Mouse (Mus musculus): ENCODE results near the gene Tmem126b. TPM values are rescaled to one million over a fixed set of nuclear protein-coding genes. Genes with fewer than 3 reads are reported as not detected.
A peak's percentile ranks its signal among the peaks of the same experiment; 100 is the strongest.

Gene Tmem126b
- 41.1 and 42.0 TPM in 2 replicates for polyA plus RNA-seq (2015; fragmentation: Nextera tagmentation; extraction: Ambion mirVana)

DNA sequence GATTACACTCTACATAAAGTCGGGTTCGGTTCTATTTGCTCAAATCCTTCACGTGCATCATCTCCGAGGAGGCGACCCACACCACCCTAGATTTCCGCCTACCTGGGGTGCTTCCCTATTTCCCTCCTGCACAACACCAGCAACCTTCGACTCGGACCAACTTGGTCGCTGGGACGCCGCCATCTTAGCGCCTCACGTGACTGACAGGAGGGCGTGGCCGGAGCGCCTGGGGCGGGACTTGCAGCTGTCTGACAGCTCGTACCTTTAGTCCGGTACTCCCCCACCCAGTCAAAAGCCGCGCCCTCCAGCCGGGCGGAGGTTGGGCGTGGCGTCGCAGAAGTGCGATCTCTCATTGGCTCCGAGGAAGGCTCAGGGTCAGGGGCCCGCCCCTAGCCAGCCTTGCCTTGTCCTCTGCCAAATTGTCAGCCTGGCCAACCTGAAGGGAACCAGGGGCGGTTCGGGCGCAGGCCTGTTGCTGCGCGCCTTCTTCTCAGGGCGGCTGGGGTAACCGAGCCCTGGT lies at the start of gene Tmem126b:
TSS of gene Tmem126b (minus strand) at position 209 of the 520 bp plus-strand sequence.
- WGBS: 0% methylated on average over 36 of the region's 36 CpGs
- H3K9me3 ChIP-seq: no peaks in the 10 kb centered on the region
- peak; percentile 100 for ATAC-seq (ENCODE audit: insufficient number of reproducible peaks, insufficient read depth, low FRiP score, low TSS enrichment, low read depth)
- H3K9ac ChIP-seq: peak within 1 kb of the TSS; percentile 78
- H3K4me1 ChIP-seq: peaks cover 12% of the 10 kb centered on the region
- no peaks in the 10 kb centered on the region for H3K36me3 ChIP-seq
- peak within 1 kb of the TSS; percentile 68 for H3K4me3 ChIP-seq
- peak within 1 kb of the TSS; percentile 74 for H3K27ac ChIP-seq
- H3K27me3 ChIP-seq: peaks cover 6% of the 10 kb centered on the region; the same call in 1 of the 2 replicates
- H3K4me2 ChIP-seq: peak within 1 kb of the TSS; percentile 88

DNA sequence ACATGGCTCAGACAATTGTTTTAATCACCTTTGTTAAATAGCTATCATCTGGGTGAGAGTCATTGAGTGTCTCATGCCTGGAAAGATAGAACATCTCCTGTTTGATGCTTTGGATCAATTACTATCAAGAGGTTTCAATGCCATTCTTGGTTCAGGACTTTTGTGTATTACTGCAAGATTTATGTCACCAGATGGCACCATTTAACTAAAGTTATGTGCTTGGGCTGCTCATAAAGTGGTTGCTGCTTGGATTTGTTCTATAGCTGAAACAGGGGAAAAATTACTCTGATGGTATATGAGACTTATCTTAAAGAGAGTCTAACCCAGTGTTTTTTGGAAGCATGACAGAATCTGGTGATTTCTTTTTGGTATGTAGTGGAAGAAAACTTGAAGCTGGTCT lies 36.5 kb upstream of the Tmem126b start:
- no peaks in the 10 kb centered on the region for H3K36me3 ChIP-seq
- no peaks in the 10 kb centered on the region for H3K9me3 ChIP-seq
- no peak overlapping the region for H3K27ac ChIP-seq
- H3K4me3 ChIP-seq: no peak overlapping the region
- no peak for ATAC-seq (ENCODE audit: insufficient number of reproducible peaks, insufficient read depth, low FRiP score, low TSS enrichment, low read depth)
- no peaks in the 10 kb centered on the region for H3K27me3 ChIP-seq
- H3K9ac ChIP-seq: no peak overlapping the region
- H3K4me1 ChIP-seq: no peaks in the 10 kb centered on the region
- no peak overlapping the region for H3K4me2 ChIP-seq

DNA sequence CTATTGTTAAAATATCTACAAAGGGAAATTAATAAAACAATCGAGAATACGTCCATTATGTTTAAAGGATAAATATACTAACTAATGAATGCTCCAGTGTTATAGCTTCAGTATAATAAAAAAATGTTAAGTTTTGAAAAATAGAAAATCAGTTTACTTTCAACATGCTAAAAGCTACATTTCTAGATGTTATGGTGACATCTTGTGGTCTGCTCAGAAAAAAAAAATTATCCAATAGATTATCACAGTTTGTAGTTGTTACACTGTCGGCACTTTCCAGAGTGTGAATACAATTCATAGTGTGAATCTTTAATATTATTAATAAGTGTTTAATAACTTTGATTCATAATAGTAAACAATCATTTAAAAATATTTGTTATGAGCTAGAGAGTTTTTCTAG lies 32.3 kb upstream of the Tmem126b start:
- Histone ChIP-seq H3K4me1 (no peaks in the 10 kb centered on the region), H3K27ac (no peak overlapping the region), H3K9me3 (no peaks in the 10 kb centered on the region), H3K27me3 (no peaks in the 10 kb centered on the region), H3K9ac (no peak overlapping the region), H3K4me3 (no peak overlapping the region), H3K4me2 (no peak overlapping the region), H3K36me3 (no peaks in the 10 kb centered on the region)
- no peak for ATAC-seq (ENCODE audit: insufficient number of reproducible peaks, insufficient read depth, low FRiP score, low TSS enrichment, low read depth)
- WGBS: 78% methylated on average over 3 of the region's 3 CpGs

DNA sequence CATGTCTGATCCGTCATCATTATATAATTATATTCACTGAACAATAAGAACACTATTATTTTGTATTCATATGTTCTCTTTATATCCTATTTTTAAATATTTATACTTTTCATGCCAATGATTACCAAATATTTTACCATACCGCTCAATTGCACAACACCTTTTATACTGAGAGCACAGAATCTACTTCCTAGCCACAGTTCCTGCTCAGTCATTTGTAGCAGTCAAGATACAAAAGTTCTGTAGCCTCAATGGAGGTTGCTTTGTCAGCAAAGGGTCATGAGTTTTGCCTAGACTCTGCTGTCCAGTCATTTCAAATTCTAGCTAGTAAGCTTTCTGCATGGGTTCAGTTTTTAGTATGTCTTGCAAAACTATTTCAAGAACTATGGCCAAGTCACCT lies 6.8 kb upstream of the Tmem126b start:
- ATAC-seq (ENCODE audit: insufficient number of reproducible peaks, insufficient read depth, low FRiP score, low TSS enrichment, low read depth): no peak
- H3K4me2 ChIP-seq: no peak overlapping the region
- peaks cover 2% of the 10 kb centered on the region; the same call in 1 of the 2 replicates for H3K27me3 ChIP-seq
- no peak overlapping the region for H3K4me3 ChIP-seq
- H3K9me3 ChIP-seq: no peaks in the 10 kb centered on the region
- 84% methylated on average over 2 of the region's 2 CpGs for WGBS
- H3K9ac ChIP-seq: no peak overlapping the region
- no peaks in the 10 kb centered on the region for H3K4me1 ChIP-seq
- H3K36me3 ChIP-seq: no peaks in the 10 kb centered on the region
- H3K27ac ChIP-seq: no peak overlapping the region

DNA sequence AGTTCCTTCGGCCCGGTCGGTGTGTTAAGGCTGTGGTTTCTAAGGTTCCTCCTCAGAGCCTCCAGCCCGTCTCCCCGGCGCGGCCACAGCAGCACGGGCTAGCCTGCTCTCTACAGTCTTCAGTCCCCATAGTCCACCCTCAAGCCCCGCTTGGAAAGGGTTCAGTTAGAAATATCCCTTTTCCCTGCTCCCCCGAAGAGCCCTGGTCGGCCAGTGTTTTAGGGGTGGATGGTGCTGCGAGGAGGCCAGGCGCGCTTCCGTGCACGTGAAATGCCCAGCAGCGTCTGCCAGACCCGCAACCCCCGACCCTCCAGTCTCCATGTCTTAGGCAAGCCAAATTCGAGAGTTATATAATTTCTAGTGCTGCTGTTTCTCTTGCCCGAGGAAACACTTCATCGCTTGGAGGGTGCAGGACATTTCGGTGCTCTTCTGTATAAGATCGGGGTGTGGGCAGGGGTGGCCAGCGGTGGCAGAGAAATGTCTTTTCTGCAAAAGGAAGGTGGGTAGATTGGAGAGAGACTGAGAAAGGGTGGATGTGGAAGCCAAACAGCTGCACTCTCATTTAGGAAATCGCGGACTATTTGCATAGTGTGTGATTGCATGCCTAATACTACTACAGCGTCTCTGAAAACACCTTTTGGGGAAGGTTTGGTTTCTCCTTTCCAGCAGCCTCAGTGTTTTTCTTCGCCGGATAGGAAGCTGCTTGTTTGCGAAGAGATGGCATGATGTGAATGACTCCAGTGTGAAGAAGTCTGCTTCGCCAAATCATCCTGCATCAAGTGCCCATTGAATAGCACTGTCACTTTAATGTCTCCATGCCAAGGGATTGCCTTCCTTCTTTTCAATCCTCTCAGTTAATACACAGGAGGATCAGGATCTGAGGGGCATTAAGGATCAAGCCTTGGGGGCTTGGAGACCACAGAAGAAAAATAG lies 778 bp upstream of the Tmem126b start, which contains the start of gene Dlg2:
TSS of gene Dlg2 (plus strand) at position 360 of the 933 bp plus-strand sequence.
- peak within 1 kb of the TSS; percentile 74 for H3K27ac ChIP-seq
- WGBS: under 1% methylated on average over 32 of the region's 32 CpGs
- H3K4me2 ChIP-seq: peak within 1 kb of the TSS; percentile 88
- peaks cover 12% of the 10 kb centered on the region for H3K4me1 ChIP-seq
- peak within 1 kb of the TSS; percentile 78 for H3K9ac ChIP-seq
- peak; percentile 35; the same call in 1 of the 2 replicates for ATAC-seq (ENCODE audit: insufficient number of reproducible peaks, insufficient read depth, low FRiP score, low TSS enrichment, low read depth)
- H3K9me3 ChIP-seq: no peaks in the 10 kb centered on the region
- peak within 1 kb of the TSS; percentile 68 for H3K4me3 ChIP-seq
- peaks cover 6% of the 10 kb centered on the region; the same call in 1 of the 2 replicates for H3K27me3 ChIP-seq
- no peaks in the 10 kb centered on the region for H3K36me3 ChIP-seq

DNA sequence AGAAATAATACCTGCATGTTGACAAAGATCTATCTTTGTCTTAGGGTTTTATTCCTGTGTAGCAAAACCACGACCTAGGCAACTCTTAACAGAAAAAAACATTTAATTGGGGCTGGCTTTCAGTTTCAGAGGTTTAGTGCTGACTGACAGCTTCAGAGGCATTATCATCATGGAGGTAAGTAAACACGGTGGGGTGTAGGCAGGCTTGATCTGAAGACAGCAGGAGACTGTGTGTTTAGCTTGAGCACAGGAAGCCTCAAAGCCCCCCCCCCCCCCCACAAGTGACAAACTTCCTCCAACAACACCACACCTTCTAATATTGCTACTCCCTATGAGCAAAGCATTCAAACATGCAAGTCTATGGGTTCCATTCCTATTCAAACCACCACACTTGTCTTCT lies 2.3 kb downstream of the Tmem126b start:
- Histone ChIP-seq H3K4me3 (no peak overlapping the region), H3K27ac (no peak overlapping the region), H3K9me3 (no peaks in the 10 kb centered on the region), H3K4me1 (peaks cover 12% of the 10 kb centered on the region), H3K9ac (no peak overlapping the region), H3K4me2 (no peak overlapping the region), H3K27me3 (peaks cover 4% of the 10 kb centered on the region; the same call in 1 of the 2 replicates), H3K36me3 (peaks cover 10% of the 10 kb centered on the region)
- ATAC-seq (ENCODE audit: insufficient number of reproducible peaks, insufficient read depth, low FRiP score, low TSS enrichment, low read depth): no peak
- 72% methylated on average over 2 of the region's 2 CpGs for WGBS

DNA sequence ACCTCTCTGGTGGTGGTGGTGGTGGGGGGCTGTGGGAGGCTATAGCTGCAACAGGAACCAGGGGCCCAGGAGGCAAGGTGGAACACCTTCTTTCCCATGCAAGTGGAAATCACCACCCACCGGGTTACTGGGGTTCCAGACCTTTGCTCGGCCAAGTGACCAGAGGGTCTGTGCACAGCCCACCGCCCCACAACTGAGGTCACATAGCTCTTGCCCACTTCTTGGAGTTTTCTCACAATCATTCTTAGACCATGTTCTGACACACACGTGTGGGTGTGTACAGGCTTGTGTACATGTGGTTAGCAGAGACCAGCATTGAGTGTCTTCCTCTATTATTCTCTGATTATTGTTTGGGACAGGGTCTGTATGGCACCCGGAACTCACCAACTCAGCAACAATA lies 14.4 kb downstream of the Tmem126b start:
- no peak for ATAC-seq (ENCODE audit: insufficient number of reproducible peaks, insufficient read depth, low FRiP score, low TSS enrichment, low read depth)
- no peak overlapping the region; the same call in 1 of the 2 replicates for H3K4me2 ChIP-seq
- WGBS: 91% methylated on average over 5 of the region's 5 CpGs

DNA sequence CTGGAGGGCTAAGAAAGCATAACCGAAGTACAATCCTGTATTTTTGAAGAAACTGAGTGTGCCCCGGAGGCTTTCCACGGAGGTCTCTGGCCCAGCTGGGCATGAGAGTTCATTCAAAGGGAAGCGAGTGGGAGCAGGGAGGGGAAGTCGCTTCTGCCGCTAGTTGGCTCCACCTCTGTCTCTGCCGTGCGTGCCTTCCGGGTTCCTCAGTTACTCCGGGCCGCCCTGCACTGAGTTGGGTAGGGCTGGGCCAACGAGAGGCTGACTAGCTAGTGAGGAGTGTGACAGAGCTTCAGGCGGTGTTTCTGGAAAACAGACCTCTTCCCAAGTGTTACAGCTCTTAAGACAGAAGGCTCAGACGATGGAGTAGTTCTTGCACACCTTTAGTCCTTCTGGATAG lies 14.9 kb downstream of the Tmem126b start:
- H3K9me3 ChIP-seq: no peaks in the 10 kb centered on the region
- 15% methylated on average over 14 of the region's 14 CpGs for WGBS
- H3K27me3 ChIP-seq: no peaks in the 10 kb centered on the region
- no peak overlapping the region for H3K9ac ChIP-seq
- no peak overlapping the region for H3K4me3 ChIP-seq
- H3K27ac ChIP-seq: no peak overlapping the region
- H3K4me2 ChIP-seq: peak overlapping the region; percentile 31
- ATAC-seq (ENCODE audit: insufficient number of reproducible peaks, insufficient read depth, low FRiP score, low TSS enrichment, low read depth): no peak
- peaks cover 8% of the 10 kb centered on the region for H3K4me1 ChIP-seq
- no peaks in the 10 kb centered on the region for H3K36me3 ChIP-seq

More for the DNA sequence above, 14.4 kb downstream of the Tmem126b start:
- H3K27ac ChIP-seq: no peak overlapping the region
- H3K36me3 ChIP-seq: no peaks in the 10 kb centered on the region
- no peak overlapping the region for H3K4me3 ChIP-seq
- peaks cover 3% of the 10 kb centered on the region for H3K4me1 ChIP-seq
- no peaks in the 10 kb centered on the region for H3K27me3 ChIP-seq
- H3K9me3 ChIP-seq: no peaks in the 10 kb centered on the region
- H3K9ac ChIP-seq: no peak overlapping the region

DNA sequence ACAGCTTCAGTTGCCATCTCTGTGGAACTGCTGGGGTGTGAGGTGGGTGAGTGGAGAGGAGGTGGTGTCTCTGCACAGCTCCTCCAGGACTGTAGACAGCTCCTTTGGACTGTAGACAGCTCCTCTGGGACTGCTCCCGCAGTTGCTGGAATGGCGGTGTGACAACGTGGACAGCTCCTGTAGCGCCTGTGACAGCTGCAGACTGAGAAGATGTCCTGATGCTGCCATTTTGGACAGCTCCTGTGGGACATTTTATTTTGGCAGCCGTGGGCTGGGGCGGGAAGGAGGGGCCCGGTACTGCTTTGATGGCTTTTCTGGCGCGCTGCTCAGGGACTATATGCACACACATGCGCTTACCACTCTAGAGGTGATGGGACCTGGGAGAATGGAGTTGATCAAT lies 15.5 kb downstream of the Tmem126b start:
- no peak for ATAC-seq (ENCODE audit: insufficient number of reproducible peaks, insufficient read depth, low FRiP score, low TSS enrichment, low read depth)
- 57% methylated on average over 10 of the region's 10 CpGs for WGBS
- no peak overlapping the region for H3K4me2 ChIP-seq

DNA sequence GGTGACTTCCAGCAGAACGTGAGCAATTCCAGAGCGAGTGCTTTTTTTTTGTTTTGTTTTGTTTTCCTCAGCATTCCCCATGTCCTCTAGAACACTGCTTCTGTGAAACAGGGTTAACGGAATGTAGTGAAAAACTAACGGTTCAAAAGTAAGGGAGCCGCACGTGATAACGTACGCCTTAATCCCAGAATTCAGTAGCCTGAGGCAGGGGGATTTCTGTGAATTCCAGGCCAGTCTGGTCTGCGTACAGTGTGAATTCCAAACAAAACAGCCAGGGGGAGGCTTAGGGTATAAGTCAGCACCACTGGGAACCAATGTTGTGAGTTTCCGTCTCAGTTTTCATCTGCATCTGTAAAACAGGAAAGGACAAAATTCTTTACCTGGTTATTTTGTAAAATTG lies 18.3 kb downstream of the Tmem126b start:
- Histone ChIP-seq H3K9ac (peak overlapping the region; percentile 83), H3K4me3 (peak overlapping the region; percentile 80), H3K4me1 (peaks cover 12% of the 10 kb centered on the region), H3K36me3 (peaks cover 16% of the 10 kb centered on the region), H3K9me3 (no peaks in the 10 kb centered on the region), H3K4me2 (peak overlapping the region; percentile 64), H3K27me3 (no peaks in the 10 kb centered on the region), H3K27ac (peak overlapping the region; percentile 95)
- peak; percentile 45; the same call in 1 of the 2 replicates for ATAC-seq (ENCODE audit: insufficient number of reproducible peaks, insufficient read depth, low FRiP score, low TSS enrichment, low read depth)
- WGBS: 5% methylated on average over 10 of the region's 10 CpGs

More for the DNA sequence above, 15.5 kb downstream of the Tmem126b start:
- no peaks in the 10 kb centered on the region for H3K36me3 ChIP-seq
- H3K4me3 ChIP-seq: no peak overlapping the region
- H3K27me3 ChIP-seq: no peaks in the 10 kb centered on the region
- no peaks in the 10 kb centered on the region for H3K9me3 ChIP-seq
- no peak overlapping the region for H3K27ac ChIP-seq
- H3K9ac ChIP-seq: no peak overlapping the region
- peaks cover 12% of the 10 kb centered on the region for H3K4me1 ChIP-seq

DNA sequence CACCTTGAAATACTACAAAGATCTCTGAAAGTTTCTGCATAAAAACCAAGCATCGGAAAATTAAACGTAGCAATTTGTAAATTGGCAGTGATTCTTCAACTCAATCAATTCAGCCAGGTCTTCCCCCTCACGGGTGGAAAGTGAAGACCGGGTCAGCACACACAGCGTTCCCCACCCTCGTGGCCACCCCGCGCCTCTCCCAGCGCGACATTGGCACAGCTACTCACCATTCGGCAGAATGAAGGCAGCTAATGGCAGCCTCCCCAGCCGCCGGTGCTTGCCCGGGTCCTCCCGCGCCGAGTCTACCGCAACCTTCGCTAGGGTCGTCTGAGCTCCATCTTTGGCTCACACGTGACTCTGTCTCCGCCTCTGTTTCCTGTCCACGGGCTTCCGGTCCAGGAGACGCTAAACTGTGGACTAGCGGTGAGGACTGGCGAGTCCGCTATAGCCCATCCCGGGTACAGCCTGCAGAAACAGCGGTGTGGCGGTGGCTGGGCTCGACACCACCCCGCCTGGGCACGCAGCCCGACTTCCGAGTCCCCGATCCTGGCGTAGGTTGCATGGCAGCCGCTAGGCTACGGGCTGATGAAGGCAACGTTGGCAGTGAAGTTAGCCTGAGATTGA lies 18.8 kb downstream of the Tmem126b start, which contains the start of gene Tmem126a:
TSS of gene Tmem126a (minus strand) at position 385 of the 624 bp plus-strand sequence.
- peak within 1 kb of the TSS; percentile 83 for H3K9ac ChIP-seq
- ATAC-seq (ENCODE audit: insufficient number of reproducible peaks, insufficient read depth, low FRiP score, low TSS enrichment, low read depth): peak; percentile 95
- WGBS: under 1% methylated on average over 41 of the region's 41 CpGs
- H3K36me3 ChIP-seq: peaks cover 16% of the 10 kb centered on the region
- peak within 1 kb of the TSS; percentile 95 for H3K27ac ChIP-seq
- H3K9me3 ChIP-seq: no peaks in the 10 kb centered on the region
- no peaks in the 10 kb centered on the region for H3K27me3 ChIP-seq
- H3K4me3 ChIP-seq: peak within 1 kb of the TSS; percentile 80
- peak within 1 kb of the TSS; percentile 64 for H3K4me2 ChIP-seq
- H3K4me1 ChIP-seq: peaks cover 12% of the 10 kb centered on the region
